Mouse (Mus musculus): ENCODE results near the gene Abca2.
"Not testable (repeated sequence)": the region's sequence is repeated elsewhere in the genome, so short reads cannot be mapped to it uniquely, and the experiment has no call there.

Gene Abca2

DNA sequence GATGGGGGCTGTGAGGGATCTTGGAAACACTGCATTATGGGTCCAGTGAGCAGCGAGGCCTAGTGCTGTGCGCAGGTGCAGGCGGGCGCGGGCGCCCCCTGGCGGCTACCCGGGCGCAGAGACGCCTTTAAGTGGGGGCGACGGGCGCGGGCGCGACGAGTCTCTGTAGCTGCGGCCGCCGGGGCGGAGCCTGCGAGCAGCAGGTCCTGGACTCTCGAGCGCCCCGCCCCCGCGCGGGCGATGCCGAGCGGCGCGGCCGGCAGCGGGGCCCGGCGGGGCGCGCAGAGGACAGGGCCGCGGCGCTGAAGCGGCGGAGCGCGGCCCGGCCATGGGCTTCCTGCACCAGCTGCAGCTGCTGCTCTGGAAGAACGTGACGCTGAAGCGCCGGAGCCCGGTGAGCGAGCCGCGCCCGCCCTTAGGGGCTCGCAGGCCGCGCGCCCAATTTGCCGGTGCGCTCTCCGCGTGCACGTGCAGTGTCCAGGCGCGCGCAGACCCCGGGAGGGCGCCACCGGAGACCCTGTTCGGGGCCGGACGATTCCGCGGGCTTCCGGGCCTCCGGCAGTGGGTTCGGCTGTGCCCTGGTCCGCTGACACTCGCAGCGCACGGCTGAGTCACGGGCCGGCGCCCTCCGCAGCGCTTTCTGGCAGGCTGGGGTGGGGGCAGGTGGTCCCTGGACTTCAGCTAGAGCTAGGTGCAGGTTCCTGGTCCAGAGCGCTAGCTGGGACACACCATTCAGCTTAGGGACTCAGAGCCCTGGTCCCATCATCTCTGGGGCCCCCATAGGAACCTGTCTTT, at the start of gene Abca2:
Abca2 (plus strand) TSS at position 262 of the 795 bp plus-strand sequence.
- DNase-seq (ENCODE audit: low spot score), result peak; percentile 94

- no peak for DNase-seq (ENCODE audit: low spot score)
These were observed 44.0 kb upstream of the Abca2 start for GRCm38 (mm10) chr2:25384492-25384891.

DNA sequence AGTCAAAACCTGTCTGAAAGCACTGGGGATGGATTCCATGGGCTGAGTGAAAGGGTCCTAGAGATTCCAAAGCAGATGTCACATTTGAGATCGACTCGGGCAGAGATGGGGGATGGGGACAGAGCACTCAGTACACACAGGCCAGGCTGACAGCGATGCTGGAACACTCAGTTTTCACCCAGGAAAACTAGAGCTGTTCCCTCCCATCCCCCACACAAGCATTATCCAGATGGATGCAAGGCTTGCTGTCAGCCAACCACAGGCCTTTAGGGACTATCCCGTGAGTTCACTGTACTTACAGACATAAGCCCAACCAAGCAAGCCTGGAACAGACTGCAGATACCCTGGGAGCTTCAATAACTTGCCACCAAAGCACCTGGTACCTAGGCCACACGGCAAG, 37.2 kb upstream of the Abca2 start:
- DNase-seq (ENCODE audit: low spot score), result no peak

- DNase-seq (ENCODE audit: low spot score), result no peak
These were observed 34.0 kb upstream of the Abca2 start for GRCm38 (mm10) chr2:25394281-25395221.

DNA sequence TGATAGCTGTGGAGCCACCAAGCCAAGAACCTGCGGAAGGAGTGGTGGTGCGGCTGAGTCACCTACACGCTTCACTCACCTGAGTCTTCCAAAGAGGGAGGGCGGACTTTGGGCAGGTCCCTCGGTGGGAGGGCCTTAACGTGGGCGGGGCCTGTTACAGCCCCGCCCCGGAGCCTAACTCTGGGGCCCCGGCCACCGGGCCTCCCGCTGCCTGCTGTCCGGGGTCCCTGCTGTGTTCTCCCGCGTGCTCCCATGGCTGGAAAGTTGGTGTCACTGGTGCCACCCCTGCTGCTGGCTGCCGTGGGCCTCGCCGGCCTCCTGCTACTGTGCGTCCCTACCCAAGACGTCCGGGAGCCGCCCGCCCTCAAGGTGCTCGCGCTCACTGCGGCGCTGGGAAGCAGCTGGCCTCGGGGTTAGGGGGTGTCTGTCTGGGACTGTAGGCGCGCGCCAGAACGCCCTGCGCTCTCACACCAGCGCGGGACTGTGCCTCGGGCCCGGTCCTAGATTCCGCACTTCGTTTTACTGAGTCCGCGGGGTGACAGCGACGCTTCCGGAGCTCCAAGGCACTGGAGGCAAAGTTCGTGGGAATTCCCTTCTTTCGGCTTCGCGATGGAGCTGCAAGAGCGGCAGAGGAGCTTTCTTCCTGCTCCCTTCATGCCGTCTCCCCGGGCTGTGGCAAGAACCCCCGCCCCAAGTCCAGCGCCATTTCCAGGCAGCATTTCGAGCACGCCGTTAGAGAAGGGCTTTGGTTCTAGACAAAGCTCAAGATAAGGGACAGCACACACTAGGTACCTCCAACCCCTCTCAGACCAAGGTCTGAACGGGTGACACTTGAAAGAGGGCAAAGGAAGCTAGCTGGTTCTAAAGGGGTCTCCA, 32.5 kb upstream of the Abca2 start, which contains the start of gene Entpd2:
Entpd2 (plus strand) TSS at position 154 of the 876 bp plus-strand sequence.
- DNase-seq (ENCODE audit: low spot score), result no peak

DNA sequence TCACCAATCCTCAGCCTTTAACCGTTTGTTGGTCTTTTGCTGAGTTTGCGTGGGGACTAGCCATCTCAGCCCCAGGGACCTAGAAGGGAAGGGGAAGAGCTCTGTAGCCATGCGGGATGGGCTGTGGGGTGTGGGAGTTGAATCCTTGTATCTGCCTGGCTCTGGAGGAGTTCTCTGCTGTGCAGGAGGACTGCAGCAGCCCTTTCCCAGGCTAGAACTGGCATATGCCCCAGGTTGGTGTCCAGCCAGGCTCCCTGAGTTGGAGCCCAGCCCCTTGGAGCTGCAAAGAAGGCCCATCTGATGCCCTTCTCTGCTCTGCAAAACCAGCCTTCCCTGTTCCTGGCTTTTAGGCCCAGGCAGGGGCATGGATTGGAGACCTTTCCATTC, 31.9 kb upstream of the Abca2 start:
- no peak for DNase-seq (ENCODE audit: low spot score)

DNA sequence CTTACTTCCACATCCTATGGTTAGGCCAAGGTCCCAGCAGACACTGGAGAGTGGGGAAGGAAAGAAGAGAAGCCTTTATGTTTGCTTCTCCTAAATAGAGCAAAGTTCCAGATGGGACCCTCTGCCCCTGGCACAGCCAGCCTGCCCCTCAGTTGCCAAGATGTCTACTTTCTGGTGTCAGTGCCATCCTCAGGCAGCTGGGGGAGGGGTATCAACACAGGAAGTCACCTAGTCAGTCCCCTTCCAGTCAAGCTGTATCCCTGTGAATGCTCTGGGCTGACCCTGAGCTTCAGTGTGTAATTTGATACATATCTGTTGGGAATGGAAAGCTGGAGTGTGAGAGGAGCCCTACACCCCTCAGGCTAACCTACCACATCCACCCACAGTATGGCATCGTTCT, 31.5 kb upstream of the Abca2 start:
- no peak for DNase-seq (ENCODE audit: low spot score)

GRCm38 (mm10) chr2:25398065-25398464, 30.4 kb upstream of the Abca2 start:
- no peak for DNase-seq (ENCODE audit: low spot score)

- DNase-seq (ENCODE audit: low spot score), result no peak
These were observed 29.5 kb upstream of the Abca2 start, which contains the start of gene Npdc1 for GRCm38 (mm10) chr2:25399051-25399450. Npdc1 (plus strand) TSS chr2:25399351.

- DNase-seq (ENCODE audit: low spot score), result no peak
These were observed 28.2 kb upstream of the Abca2 start for GRCm38 (mm10) chr2:25400291-25400690.

GRCm38 (mm10) chr2:25400764-25401163, 27.7 kb upstream of the Abca2 start:
- peak; percentile 65 for DNase-seq (ENCODE audit: low spot score)

DNA sequence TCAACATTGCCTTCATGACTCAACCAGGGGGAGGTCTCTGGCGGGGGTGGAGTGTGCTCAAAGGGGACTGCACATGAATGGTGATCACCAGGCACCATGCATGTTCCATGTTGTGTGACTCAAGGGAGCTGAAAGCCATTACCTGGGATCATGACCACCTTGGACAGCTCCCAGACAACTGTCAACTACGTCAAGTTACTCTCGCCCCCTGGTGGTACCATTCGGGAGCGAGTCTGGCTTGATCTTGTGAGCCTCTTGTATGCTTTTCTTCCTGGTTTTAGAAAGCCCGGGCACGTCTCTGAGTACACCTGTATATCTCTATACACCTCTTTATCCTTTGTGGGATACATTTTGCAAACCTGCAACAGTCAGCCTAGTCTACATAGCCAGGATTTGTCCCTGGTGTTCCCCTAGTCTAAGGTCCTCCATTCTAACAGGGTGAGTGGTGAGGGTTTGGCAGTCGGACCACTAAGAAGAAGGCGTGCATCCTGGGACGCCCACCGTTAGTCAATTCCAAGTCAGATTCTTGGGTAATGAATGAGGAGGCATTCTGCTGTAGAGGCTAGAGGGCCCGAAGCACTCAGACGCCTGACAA, 26.0 kb upstream of the Abca2 start:
- peak; percentile 76 for DNase-seq (ENCODE audit: low spot score)

DNA sequence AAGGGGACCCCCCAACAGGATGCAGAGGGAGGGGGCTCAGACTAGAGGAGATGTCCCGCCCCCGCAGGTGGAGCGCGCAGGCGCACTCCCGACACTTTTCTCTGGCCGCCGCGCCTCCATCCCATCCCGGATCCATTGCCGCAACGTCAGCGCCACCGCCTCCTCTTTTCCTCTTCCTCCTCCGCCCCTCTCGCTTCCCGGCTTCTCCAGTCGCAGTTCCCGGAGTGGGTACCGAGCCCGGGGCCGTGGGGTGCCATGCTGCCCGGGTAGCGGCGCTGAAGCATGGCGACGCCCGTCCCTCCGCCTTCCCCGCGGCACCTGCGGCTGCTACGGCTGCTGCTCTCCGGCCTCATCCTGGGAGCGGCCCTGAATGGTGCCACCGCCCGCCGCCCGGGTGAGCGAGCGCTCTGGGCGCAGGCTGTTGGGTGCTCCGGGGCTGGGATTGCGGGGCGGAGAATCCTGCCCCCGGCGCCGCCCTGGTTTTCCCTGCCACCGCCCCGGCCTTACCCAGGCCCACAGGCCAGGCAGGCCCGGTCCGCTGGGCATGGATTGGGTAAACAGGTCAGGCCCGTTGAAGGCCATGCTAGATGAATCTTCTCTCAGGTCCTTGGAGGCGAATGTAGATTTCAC, 25.4 kb upstream of the Abca2 start:
- peak; percentile 71 for DNase-seq (ENCODE audit: low spot score)

GRCm38 (mm10) chr2:25403994-25404393, 24.5 kb upstream of the Abca2 start:
- DNase-seq (ENCODE audit: low spot score), result no peak

GRCm38 (mm10) chr2:25408908-25409307, 19.6 kb upstream of the Abca2 start:
- DNase-seq (ENCODE audit: low spot score), result no peak

- DNase-seq (ENCODE audit: low spot score), result not testable (repeated sequence)
These were observed 15.1 kb upstream of the Abca2 start for GRCm38 (mm10) chr2:25413436-25413835.

- DNase-seq (ENCODE audit: low spot score), result no peak
These were observed 11.1 kb upstream of the Abca2 start for GRCm38 (mm10) chr2:25417426-25417825.

DNA sequence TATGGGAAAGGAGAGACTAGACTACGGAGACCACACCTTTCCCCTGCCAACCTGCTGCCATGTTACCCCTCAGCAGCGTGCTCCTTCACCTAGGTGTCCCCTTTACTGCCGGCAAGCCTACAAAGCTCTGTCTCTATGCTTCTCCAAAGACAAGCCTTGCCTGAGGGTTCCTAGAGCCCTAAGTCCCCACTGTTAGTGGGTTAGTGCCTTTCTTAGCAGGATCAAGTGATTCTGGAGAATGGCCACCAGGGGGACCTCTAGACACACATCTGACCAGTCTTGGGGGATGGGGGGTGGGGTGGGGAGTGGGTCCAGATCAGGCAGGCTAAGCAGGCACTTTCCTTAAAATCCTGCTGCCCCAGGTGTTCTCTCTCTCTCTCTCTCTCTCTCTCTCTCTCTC, 6.6 kb upstream of the Abca2 start:
- DNase-seq (ENCODE audit: low spot score), result peak; percentile 26

DNA sequence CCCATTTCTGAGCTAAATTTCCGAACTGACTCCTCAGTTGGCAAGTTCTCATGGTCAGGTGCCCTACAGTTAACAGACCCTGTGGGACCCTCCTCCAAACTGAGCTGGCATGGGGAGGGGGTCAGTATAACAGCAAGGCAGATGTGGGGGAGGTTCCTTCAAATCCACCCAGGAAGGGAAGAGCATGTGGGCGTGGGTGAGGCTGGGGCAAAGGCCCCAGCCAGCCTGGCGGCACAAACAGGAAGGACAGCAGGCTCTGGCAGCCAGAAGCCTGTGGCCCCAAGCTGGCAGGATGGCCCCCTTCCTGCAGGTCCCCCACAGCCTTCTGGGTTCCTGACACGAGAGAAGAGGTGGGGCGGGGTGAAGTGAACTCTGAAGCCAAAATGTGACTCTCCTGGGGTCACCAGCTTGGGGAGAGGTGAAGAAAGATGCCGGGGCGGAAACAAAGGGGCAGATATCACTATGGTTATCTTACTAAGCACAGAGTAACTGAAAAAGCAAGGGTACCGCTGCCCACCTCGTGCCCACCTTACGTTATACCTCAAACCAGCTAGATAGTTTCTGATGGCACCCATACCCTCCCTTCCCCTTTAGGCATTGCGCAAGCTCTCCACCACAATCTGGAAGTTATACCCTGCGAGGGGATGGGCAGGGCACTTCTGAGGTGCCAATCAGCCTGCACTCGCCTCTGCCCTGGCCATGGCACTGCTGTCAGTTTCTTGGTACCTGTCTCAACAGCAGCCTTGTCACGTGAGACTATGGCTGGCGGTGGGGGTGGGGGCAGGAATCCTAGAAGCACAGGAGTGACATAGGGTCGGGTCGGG, 5.7 kb upstream of the Abca2 start, which contains the start of gene Fut7:
Fut7 (plus strand) TSS at position 681 of the 824 bp plus-strand sequence.
- peak; percentile 36 for DNase-seq (ENCODE audit: low spot score)

- DNase-seq (ENCODE audit: low spot score), result no peak
These were observed 4.9 kb upstream of the Abca2 start for GRCm38 (mm10) chr2:25423626-25424025.
